Mouse (Mus musculus): ENCODE measurements at regions not wholly inside any gene's neighbourhood (a gene's known extent, or its start where the extent isn't known, plus 50 kb on each side); places are given as distances from the start of the nearest gene placed in this dataset.

DNA sequence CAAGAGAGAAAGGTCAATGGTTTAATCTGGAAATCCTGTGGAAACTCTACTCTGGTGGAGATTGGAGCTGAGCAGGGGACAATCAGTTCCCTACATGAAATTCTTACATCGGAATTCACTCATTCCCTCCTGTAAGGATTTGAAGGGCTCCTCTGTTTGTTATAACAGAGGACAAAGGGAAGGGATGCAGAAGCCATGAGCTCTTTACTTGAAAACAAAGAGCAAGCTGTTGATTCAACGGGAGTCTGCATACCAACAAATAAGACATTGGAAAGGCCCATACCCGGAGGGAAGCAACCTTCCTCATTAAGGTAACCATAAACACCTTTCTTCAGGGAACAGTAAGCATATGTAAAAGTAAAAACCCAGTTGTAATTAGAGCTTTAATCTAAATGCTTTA is 359.3 kb downstream of the Cenpc1 start:
- no peak for ATAC-seq

DNA sequence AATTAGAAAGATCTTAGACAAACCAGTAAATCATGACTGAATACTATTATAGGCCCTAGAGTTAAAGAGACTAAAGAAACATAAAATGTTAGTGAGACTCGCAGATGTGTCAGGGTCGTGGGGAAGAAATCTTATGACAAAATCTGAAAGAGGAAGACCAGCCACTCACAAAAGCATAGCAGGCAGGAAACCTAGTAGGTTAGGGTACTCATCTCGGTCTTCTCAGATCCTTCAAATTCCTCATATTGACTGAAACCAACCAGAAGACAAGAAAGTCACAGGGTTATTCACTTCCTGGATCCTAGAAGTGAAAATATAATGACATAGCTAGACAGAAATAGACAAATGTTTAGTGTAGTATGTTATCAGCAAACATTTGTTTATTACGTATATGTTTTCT is 387.5 kb downstream of the Cenpc1 start:
- no peak for ATAC-seq

DNA sequence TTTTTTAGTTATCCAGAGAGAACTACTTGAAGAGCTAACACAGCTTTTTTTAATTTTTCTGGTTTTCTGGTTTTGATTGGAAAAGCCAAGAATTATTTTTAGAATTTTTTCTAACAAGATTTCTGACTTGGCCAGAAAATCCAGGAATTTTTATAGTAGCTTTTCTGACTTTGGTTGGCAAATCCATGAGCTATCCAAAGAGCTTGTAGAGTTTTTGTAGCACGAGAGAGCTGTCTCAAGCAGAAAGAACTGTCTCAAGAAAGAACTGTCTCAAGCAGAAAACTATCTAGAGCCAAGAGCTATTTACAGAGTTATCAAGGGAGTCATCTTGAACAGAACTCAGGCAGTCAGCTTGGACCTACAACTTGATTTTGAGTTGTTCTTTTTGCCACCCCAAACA is 394.3 kb downstream of the Cenpc1 start:
- no peak for ATAC-seq

DNA sequence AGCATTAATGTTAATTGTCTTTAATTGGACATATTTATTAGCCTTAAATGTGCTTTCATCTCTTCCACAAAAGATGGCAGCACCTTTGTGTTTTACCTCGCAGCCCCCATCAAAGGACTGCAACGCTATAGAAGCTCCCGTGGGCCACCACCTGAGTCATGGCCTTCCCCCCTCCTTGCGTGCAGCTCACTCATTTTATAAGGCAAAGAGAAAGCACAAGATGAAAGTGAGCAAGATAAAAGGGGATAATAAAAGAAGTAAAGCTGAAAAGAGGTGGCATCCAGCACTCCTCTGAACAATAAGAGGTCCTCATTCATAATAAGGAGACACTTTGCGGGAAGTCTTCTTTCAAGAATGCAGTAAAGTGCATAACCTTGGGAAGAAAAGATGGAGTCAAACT is 403.9 kb downstream of the Cenpc1 start:
- no peak for ATAC-seq

DNA sequence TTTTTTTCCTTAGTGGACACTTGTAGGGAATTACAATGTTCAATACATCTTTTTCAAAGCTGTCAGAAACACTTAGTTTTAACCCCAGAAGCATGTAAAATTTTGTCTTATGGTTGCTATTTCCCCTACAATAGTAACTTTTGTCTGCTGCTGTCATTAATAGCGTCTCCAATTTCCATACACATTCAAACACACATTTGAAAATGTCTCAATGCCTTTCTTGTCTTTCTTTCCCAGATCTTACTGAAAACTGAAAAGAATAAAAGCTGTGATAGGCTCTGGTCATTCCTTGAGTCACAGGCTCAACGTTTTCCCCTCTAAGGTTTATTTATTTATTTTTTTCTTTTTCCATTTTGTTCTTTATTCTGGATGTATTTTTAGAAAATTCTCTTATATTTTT is 444.3 kb downstream of the Cenpc1 start:
- no peak for ATAC-seq

DNA sequence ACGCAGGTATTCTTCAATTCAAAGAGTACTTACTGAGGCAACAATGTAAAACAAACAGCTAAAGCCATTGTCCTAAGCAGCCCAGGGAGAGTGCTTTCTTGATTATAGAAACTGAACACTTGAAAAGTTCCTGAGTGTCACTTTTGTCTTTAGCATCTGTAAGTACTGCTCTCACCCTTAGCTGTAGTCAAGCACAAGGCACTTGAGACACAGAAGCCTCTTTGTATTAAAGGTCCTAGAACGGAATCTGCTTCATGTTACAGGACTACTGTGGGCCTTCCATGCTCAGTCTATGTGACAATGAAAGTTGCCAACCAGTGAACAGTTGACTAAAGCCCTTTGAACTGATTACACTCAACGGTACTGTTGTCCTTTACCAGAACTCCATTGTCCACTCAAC is 450.6 kb downstream of the Cenpc1 start:
- ATAC-seq = no peak

DNA sequence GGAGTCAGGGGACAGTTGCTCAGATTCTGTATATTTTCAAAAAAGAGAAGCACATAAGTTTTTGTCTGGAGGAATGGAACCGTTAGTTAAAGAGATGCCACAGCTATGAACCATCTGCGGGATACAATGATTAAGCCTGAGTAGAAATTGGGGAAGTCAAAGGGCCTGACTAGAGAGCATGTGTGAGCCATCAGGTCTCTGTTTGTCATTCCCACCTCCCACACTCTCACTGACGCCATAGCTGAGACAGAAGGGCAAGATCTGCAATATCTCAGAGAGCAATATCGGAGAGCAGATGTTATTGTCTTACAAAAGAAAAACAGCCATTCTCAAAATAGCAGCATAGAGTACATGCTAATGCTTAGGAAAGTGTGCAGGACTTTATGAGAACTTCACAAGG is 452.8 kb downstream of the Cenpc1 start:
- ATAC-seq = no peak

DNA sequence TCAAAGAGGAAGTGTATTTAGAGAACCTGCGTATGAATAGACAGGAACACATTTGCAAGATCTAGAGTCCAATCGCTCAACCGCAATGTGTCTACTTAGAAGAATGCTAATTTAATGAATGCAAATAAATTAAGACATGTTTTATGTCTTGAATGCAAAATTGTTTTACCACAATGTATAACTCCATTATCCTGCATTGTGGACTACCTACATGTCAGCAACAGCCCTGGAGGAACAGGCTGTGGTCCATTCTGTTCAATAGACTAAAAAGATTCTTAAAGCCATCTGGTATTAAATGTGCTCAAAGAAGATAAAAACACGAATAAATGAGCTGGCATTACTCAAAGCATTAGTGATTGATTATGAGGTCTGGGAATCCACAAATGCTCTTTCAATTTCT is 456.3 kb downstream of the Cenpc1 start:
- no peak for ATAC-seq

DNA sequence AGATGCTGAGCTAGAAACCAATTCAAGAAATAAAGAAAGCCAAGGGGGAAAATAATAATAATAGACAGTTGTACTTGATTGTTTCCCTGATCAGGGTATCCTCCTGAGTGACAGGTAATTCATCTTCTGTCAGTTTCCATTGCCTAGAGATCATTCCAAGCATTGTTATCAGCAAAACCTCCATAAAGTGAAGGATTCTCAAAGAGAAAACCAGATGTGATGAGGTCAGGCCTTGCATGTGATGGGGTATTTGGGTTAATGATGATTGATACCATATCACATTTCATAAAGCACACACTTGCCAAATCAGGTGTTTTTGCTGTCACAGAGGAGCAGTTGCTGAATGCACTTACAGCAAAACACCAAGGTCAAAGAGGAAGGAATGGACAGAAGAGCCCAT is 467.2 kb downstream of the Cenpc1 start:
- ATAC-seq = no peak

DNA sequence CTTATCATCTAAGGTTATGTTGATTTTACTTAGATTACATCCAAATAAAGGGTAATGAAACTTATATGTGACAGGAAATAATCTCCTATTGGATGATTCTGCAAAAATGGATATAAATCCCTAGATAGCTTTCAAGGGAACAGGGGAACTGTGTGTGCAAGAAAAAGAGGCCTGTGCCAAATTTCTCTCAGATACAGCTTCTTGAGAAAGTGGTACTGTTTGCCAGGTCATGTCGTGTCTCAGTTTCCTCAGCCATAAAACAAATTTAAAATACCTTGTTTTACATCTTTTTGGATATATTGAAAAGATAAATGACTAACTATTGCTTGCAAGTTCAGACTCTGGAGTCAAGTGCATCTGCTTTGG is 470.3 kb downstream of the Cenpc1 start:
- no peak for ATAC-seq

DNA sequence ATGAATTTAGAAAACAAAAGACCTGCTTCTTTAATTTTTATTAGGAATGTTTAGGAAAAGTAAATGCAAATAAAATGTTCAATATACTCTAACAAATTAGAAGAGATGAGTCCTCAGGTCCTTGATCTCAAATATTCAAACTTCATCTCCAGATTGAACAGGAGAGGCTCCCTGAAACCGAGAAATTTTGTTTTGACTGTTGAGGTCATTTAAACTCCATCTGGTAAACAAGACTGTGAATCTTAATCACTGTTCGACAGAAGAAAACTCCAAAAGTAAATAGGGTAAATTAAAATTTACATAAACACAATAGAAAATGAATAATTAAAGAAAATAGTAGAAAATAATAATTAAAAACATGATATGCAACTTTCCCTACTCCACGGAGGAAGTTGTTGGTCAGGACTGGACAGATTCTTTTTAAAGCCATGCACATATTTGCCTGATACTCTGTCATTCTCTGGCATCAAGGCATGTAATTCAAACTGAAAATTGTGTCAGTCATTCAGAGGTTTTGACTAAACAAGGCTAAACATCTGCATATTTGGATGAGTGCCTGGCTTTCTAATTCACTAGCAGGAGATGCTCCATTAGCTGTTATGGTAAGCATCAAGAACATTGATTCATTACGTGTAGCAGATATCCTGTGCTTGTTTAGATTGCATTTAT is 470.8 kb downstream of the Cenpc1 start:
- ATAC-seq = no peak

DNA sequence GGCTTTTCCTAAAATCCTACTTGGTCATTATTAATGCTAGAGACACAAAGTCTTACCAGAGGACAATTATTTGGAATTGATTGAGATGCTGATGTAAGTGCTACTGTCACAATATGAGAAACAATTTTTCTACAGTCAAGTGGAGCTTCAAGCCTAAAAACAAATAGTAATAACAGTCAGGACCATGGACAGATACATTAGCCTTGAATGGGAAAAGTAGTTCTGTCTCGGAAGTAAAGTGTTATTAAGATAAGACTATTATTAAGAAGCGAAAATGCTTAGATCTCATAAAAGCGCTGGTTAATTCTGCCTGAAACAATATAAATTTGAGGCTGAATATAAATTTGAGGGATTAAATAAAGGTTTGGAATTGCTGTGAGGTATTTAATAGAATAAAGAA is 473.1 kb downstream of the Cenpc1 start:
- ATAC-seq = no peak

DNA sequence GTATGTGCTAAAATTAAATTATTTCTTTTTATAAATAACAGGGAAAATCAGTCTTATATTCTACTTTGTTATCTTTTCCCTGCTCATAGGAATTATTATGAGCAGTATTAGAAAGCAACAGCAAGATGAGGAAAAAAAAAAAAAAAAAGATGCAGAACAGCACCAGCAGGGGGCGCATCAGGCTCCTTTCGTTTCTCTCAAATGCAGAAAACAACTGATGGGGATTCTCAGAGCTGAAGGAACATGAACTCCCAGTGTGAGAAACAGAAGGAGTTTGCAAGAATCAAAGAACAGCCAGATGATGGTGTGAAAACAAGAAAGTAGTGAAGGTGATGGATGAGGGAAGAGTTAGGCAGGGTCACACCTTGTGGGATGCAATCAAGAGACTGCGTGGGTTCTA is 478.7 kb downstream of the Cenpc1 start:
- ATAC-seq = no peak

DNA sequence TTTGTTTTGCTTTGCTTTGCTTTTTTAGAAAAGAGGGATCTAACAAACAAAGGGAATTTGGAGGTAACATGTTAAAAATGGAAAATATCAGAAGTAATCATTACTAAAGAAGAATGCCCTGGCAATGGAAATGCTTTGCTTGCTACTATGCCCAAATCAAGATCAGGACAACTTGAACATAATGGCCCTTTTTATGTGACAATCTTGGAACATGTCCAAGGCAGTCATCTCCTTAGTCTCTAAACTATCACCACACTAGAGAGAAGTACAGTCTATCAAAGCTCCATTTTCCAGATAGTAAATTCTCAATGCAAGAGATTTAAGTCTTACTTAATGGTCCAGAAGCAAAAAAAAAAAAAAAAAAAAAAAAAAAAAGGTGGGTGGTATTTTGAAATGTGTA is 492.9 kb downstream of the Cenpc1 start:
- ATAC-seq = no peak

DNA sequence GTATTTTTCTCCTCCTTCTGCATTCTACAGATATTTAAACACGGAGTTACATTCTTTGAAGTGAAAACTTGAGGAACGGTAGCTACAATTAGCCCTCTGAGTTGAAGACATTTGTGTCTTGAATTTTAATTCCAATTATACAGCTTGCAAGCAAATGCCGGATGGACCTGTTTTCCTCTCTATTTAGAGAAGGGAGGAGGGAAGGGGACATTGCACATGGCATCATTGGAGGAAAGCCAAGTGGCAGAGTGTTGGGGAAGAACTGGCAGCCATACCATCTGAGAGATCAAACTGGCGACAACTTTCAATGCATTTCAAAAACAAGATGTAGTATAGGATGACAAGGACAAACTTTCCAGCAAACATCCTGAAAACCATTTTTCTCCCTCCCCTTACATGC is 493.4 kb downstream of the Cenpc1 start:
- no peak for ATAC-seq

DNA sequence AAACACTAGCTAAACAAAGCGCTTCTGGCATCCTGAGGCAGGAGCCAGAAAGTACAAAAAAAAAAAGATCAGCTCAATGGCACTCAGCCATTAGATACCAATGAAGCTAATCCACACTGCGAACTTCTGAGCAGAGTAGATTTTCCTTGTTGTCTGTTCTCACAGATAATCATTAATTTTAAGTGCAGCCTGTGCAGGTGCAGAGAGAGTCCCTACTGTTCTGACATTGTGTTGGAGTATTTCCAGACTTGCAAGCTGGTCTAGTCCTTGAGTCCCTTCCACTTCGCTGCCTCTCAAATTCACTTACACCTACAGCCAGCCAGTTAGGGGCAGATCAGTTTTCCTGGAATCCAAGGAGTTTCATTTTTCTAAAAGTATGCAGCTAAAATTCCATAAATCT is 494.0 kb downstream of the Cenpc1 start:
- ATAC-seq = no peak

DNA sequence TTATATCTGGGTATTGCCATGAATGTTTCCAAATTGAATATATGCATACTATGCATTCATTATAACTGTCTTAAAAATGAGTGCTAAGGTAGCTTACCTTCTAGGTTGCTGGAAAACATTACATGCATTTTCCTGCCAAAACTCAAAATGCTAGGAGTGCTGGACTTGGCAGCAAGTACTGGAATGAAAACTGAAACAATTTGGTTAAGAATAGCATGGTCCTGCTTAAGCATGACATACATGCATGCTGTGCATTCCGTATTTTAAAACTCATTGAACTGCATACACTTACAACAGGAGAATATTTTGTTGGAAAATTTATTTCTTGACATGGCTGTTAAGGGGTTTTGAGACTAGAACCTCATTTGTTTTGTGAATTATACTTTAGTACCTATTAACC is 529.1 kb downstream of the Cenpc1 start:
- no peak for ATAC-seq

DNA sequence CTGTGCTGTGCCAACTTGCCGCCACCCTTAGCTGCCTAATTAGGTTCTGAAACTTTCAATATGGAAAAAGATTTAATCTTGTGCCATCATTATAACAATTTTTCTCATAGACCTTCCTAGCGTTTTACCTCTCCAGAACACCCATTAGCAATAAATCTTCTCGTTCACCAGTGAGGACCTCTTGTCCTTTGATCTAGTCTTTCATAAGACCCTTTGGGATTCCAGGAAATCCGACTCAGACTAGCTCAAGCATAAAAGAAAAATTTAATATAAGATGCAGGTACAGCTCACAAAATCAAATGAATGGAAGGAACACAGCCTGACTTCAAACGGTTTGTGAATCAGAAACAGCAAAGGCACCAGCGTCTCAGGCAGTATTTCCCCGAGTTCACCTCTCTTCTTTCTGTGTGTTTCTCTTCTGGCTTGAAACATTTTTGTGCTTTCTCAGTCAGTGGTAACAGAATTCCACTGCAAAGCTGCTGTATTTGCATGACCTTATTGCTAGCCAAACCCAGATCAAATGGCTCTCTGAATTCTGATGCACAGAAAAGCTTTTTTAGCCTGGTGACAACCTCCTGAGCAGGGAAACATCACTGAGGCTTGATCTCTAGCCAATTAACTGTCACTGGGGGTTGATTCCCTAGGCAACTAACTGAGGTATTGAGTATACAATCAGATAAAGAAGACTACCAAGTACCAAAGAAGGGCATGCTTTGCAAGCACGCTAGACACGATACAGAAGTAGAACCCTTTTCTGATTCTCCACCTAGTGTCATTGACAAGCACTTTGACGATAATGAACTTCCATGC is 539.8 kb downstream of the Cenpc1 start:
- ATAC-seq = no peak

DNA sequence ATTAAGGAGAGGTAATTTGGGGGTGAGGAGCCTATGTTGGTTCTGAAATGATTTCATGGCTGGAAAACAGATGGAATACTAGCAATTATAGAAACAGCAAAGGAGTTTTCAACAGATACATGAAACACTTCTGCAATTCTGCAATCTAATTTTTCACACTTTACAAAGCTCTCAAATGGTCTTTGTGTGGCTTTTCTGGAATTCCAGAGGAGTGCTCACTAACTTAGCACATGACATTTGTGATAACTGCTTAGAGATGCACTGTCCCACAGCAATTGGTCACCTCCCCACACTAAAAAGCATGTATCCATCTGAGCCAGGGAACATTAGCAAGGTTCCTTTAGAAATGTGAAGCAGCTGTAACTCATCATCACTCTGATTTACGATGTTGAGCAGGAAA is 560.1 kb downstream of the Cenpc1 start:
- no peak for ATAC-seq

DNA sequence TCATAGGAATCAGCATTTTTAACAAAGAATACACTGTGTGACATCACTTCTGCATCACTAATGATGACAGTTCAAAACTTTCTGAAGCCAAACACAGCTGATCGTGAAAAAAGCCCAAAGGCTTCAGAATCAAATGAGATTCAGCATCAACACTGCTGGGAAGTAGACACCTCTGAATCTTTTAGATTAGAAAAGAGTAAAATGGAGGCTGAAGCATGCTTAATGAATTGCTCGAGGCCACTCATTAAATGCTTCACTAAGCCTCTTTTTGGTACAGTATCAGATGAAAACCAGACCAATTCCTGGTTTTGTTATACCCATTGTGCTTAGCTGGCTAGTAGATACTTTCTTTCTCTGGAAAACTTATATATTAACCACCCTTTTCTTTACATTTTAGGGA is 568.1 kb downstream of the Cenpc1 start:
- ATAC-seq = no peak

DNA sequence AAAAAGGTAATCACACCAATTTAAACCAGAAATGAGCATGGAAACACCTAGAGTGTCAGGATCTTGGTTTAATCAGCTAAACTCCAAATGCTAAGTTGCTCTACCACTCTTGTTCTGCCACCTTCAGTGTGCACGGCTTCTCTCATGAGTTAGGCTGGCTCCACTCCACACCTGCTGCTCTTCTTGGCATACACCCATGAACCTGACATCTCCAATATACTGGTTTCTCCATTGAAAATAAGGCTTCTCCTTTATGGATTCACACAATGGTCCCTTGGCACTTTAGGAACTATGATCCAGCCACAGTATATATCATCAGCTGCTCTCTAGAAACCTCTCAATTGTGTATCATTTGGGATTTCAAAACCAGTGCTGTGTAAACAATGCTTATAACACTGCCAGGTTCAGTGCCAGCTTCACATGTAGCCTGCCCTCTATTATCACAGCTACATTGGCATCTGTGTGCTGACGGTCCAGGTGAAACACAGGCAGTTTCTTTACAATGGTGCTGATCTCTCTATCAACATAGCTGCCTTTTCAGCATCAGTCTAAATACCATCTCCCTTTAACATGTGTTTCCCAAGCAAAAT is 579.6 kb downstream of the Cenpc1 start:
- no peak for ATAC-seq

DNA sequence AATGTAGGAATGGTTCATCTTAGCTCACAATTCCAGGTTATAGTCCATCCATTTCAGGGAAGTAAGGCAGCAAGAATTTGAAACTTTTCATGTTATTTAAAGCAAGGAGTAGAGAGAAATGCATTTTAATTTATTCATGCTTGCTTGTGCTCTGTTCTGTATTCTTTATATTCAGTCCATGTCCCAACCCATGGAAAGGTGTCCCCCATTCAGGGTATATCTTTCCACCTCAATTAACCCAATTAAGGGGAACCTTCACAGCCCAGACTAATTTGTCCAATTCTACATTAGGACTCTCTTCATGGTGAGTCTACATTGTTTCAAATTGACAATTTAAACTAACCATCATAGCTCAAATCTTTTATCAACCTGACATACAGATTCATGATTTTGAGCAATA is 580.2 kb downstream of the Cenpc1 start:
- no peak for ATAC-seq

DNA sequence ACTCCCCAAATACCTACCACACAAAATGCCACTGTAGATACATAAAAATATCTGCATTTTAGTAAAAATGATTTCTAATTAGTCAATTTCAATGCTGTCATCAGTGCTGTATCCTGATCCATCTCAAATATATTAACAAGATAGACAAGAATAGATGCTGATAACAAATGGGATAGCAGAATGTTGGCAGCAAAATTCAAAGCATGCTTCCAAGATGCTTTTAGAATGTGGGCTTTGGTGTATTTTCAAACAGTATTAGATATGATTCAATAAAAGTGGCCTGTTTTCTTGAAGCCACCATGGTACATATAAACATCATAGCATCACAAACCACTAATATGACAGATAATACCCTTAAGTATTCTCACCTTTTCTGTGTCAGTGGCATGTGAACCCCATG is 597.6 kb downstream of the Cenpc1 start:
- no peak for ATAC-seq

DNA sequence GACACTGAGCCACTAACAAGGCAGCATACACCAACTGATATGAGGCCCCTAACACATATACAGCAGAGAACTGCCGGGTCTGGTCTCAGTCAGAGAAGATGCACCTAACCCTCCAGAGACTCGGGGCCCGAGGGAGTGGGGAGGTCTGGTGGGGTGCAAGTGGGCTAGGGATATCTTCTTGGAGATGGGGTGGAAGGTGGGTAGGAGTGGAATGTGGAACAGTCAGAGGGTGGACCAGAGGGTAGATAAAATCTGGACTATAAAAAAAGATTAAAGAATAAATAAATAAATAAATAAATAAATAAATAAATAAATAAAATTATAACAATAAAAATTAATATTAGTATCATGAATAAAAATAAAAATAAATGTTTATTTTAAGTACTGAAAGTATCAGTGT is 598.2 kb downstream of the Cenpc1 start:
- no peak for ATAC-seq
